Mouse (Mus musculus) heart, postnatal 0 days (tissue): Measurements from ENCODE around the gene Cgnl1. TPM values are rescaled to one million over a fixed set of nuclear protein-coding genes. Genes with fewer than 3 reads are reported as not detected.

Source experiments
- ATAC-seq: fragments of 200-750 bp; cut with Nextera tagmentation; 2 replicates; pipeline ENCODE4 v1.8.0; 2017; ENCODE audit warnings: low read depth, moderate number of reproducible peaks, moderate library complexity; ENCODE audit not compliant: insufficient read depth
- DNase-seq: peaks from one replicate; pipeline ENCODE4 v3.0.0-alpha.2; 2016; ENCODE audit warnings: low spot score
- H3K27ac ChIP-seq: fragments of 300-500 bp; sonication (generic); 2 replicates; pipeline ENCODE4 v1.5.1; 2014; ENCODE audit warnings: low read depth, mild to moderate bottlenecking
- H3K27me3 ChIP-seq: fragments of 300-500 bp; sonication (generic); 2 replicates; pipeline ENCODE4 v1.6.1; 2014; ENCODE audit warnings: low read length, mixed read lengths; ENCODE audit not compliant: control insufficient read depth, insufficient read depth
- H3K36me3 ChIP-seq: fragments of 300-500 bp; sonication (generic); replicated peaks from 2 replicates; pipeline ENCODE4 v1.6.1; 2014; ENCODE audit warnings: low read length, mixed read lengths; ENCODE audit not compliant: control insufficient read depth, insufficient read depth
- H3K4me1 ChIP-seq: fragments of 300-500 bp; sonication (generic); 2 replicates; pipeline ENCODE4 v1.6.1; 2014; ENCODE audit warnings: antibody characterized with exemption; ENCODE audit not compliant: control insufficient read depth, insufficient read depth
- H3K4me2 ChIP-seq: fragments of 300-500 bp; sonication (generic); 2 replicates; pipeline ENCODE4 v1.6.1; 2014; ENCODE audit warnings: low read depth, mild to moderate bottlenecking, low read length, moderate library complexity
- H3K4me3 ChIP-seq: fragments of 300-500 bp; sonication (generic); 2 replicates; pipeline ENCODE4 v1.5.1; 2014; ENCODE audit warnings: low read depth, low read length
- H3K9ac ChIP-seq: fragments of 300-500 bp; sonication (generic); replicated peaks from 2 replicates; pipeline ENCODE4 v1.6.1; 2014; ENCODE audit warnings: low read depth, low read length, mixed read lengths
- H3K9me3 ChIP-seq: fragments of 300-500 bp; sonication (generic); replicated peaks from 2 replicates; pipeline ENCODE4 v1.6.1; 2016; ENCODE audit warnings: low read length; ENCODE audit not compliant: control insufficient read depth
- CTCF ChIP-seq: IDR thresholded peaks from 2 replicates; pipeline ENCODE4 v1.5.1; 2016; ENCODE audit warnings: antibody characterized with exemption, control low read depth, low read depth
- EP300 ChIP-seq: IDR thresholded peaks from 2 replicates; pipeline ENCODE4 v1.6.1; 2016; ENCODE audit warnings: antibody characterized with exemption, low read depth
- WGBS: fragments of 180-500 bp; shearing (Covaris S2); extraction: QIAGEN DNeasy Blood & Tissue Kit; methylation state at CpG from one replicate; pipeline ENCODE4 v1.1.7; 2014; 5-methylcytosine and 5-hydroxymethylcytosine counted together
- polyA plus RNA-seq: library from polyadenylated mRNA; unstranded; fragments of >200 nt; fragmentation: Nextera tagmentation; extraction: Ambion mirVana; gene quantifications from 2 replicates; pipeline ENCODE4 v1.2.1, GENCODE M21; 2015
- total RNA-seq: library from RNA; depleted of rRNA; stranded (reverse); fragments of >200 nt; gene quantifications from 2 replicates; pipeline ENCODE4 v1.2.3, GENCODE M21; 2014; ENCODE audit warnings: low replicate concordance

Cgnl1 gene
- total and polyA plus RNA-seq, 2 experiments from 2014 or later = 20.0 to 20.6 TPM

DNA sequence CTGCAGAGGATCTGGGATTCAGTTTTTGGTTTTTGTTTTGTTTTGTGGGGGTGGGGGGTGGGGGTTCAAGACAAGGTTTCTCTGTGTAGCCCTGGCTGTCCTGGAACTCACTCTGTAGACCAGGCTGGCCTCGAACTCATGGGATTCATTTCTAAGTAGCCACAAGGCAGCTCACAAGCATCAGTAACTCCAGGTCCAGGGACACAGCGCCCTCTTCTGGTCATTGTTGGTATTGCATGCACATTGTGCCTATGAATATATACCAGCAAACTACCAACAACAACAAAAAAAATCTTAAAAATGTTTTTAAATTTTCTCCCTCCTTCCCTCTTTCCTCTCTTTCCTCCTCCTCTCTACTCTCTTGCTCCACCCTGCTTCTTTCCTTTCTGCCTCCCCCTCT lies 156.8 kb downstream of the Cgnl1 start:
- whole genome bisulfite sequencing = 35% methylated on average over 2 of the region's 2 CpGs
- peaks cover 19% of the 10 kb centered on the region for H3K4me1 ChIP-seq
- no peaks in the 10 kb centered on the region for H3K36me3 ChIP-seq
- DNase-seq (no peak), ATAC-seq (no peak)
- no peak overlapping the region for H3K4me3 ChIP-seq
- no peak overlapping the region for H3K4me2 ChIP-seq
- H3K9ac ChIP-seq = no peak overlapping the region
- H3K27ac ChIP-seq = no peak overlapping the region
- no peaks in the 10 kb centered on the region for H3K9me3 ChIP-seq
- TF ChIP-seq EP300 (no peak), CTCF (peak; percentile 82)
- H3K27me3 ChIP-seq = no peaks in the 10 kb centered on the region

GRCm38 (mm10) chr9:71612981-71613380 lies 158.4 kb downstream of the Cgnl1 start:
- Histone ChIP-seq H3K27ac (peak overlapping the region; percentile 61; the same call in 1 of the 2 replicates), H3K4me1 (peaks cover 36% of the 10 kb centered on the region), H3K36me3 (no peaks in the 10 kb centered on the region), H3K4me2 (no peak overlapping the region), H3K4me3 (no peak overlapping the region), H3K27me3 (no peaks in the 10 kb centered on the region), H3K9me3 (no peaks in the 10 kb centered on the region), H3K9ac (no peak overlapping the region)
- 81% methylated on average over 6 of the region's 6 CpGs for WGBS
- peak; percentile 73 for DNase-seq
- TF ChIP-seq EP300 (no peak), CTCF (peak; percentile 94)
- no peak for ATAC-seq

- 0 out of 2 replicates have a peak, but pooled peaks have one; percentile 24 for ATAC-seq
These were observed 159.5 kb downstream of the Cgnl1 start for GRCm38 (mm10) chr9:71611876-71612275.

DNA sequence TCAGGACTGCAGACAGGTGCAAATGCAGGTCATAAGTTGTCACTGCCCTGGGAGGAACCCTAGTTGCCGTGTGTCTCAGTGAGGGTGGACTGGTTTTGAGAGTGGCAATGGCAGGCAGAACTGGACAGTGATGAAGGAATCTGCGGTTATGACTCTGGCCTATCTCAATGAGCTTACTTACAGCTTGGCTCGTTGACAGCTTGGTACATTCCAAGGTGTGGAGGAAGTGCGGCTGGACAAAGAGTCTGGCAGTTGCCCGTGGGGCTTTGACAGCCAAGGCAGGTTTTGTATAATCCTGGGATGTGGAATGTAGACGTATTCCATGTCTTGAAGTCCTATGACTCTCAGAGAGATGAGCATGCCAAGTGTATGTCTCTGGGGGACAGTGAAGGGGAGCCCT lies 162.4 kb downstream of the Cgnl1 start:
- no peak overlapping the region for H3K4me3 ChIP-seq
- WGBS = 11% methylated on average over 6 of the region's 6 CpGs
- no peak overlapping the region for H3K9ac ChIP-seq
- peak; percentile 51 for DNase-seq
- H3K27ac ChIP-seq = peak overlapping the region; percentile 58
- peak; percentile 65 for ATAC-seq
- H3K4me1 ChIP-seq = peaks cover 47% of the 10 kb centered on the region
- no peaks in the 10 kb centered on the region for H3K36me3 ChIP-seq
- no peaks in the 10 kb centered on the region for H3K27me3 ChIP-seq
- H3K4me2 ChIP-seq = no peak overlapping the region; the same call in 1 of the 2 replicates
- no peak; the same call in 1 of the 2 replicates for TF ChIP-seq EP300
- TF ChIP-seq CTCF = no peak
- no peaks in the 10 kb centered on the region for H3K9me3 ChIP-seq

More at GRCm38 (mm10) chr9:71611876-71612275, 159.5 kb downstream of the Cgnl1 start:
- TF ChIP-seq CTCF (no peak), EP300 (0 out of 2 replicates have a peak, but pooled peaks have one; percentile 32)
- Histone ChIP-seq H3K4me1 (peaks cover 37% of the 10 kb centered on the region), H3K4me3 (no peak overlapping the region), H3K36me3 (no peaks in the 10 kb centered on the region), H3K9ac (no peak overlapping the region), H3K27ac (peak overlapping the region; percentile 61), H3K9me3 (no peaks in the 10 kb centered on the region), H3K4me2 (no peak overlapping the region), H3K27me3 (no peaks in the 10 kb centered on the region)
- DNase-seq = no peak
- 41% methylated on average over 4 of the region's 4 CpGs for WGBS

DNA sequence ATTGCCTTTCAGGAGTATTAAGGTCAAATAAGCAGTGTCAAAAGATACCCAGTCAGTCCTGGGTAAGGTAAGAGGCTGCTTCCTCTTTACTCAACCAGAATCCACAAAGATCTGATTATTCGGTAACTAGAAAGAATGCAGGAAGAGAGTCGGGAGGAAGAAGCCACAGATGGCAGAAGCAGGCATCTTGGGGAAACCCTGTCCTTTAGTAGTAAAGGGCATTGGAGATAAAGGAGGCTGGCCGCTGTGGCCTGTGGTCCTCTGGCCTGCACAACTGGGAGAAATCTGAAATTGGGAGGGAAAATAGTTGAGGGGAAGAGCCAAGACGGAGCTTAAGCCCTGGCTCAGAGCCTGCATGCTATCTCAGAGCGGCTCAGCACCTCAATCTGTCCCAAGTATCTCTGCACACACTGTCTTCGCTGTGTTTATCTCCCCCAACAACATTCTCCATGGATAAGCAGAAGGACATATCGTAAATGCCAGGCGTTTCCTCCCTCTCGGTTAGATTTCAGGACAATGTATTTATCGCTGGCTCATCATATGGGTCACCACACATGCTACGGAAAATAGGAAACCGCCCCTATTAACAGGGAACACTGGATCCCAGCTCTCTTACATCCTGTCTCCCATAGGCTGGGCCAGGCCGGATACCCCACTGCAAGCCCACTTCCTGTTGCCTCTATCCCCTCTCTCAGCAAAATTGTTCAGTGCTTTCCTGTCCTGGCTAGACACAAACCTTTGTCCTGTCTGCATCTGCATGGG lies 164.9 kb downstream of the Cgnl1 start:
- H3K36me3 ChIP-seq = no peaks in the 10 kb centered on the region
- peak overlapping the region; percentile 22; the same call in 1 of the 2 replicates for H3K4me2 ChIP-seq
- H3K9me3 ChIP-seq = no peaks in the 10 kb centered on the region
- no peak overlapping the region for H3K9ac ChIP-seq
- TF ChIP-seq EP300 = peak; percentile 90
- no peak for TF ChIP-seq CTCF
- 23% methylated on average over 13 of the region's 13 CpGs for WGBS
- H3K4me3 ChIP-seq = no peak overlapping the region
- no peaks in the 10 kb centered on the region for H3K27me3 ChIP-seq
- peak overlapping the region; percentile 70 for H3K27ac ChIP-seq
- DNase-seq = peak; percentile 71
- peak; percentile 68 for ATAC-seq
- peaks cover 40% of the 10 kb centered on the region for H3K4me1 ChIP-seq
